Mouse (Mus musculus) CH12.LX (cell line): ENCODE results near the gene Nuak2.

ENCODE experiments used
- BHLHE40 ChIP-seq: IDR thresholded peaks from 2 replicates; pipeline ENCODE4 v1.6.1; 2011; ENCODE audit warnings: mild to moderate bottlenecking, low read depth, low read length, improper control_type of control experiment
- CTCF ChIP-seq, 2 experiments: IDR thresholded peaks in 1 of 2; conservative IDR thresholded peaks in 1 of 2; 2 replicates each; pipeline ENCODE4 v1.5.1; 2011 to 2012; ENCODE audit warnings: low read depth in 2 of 2, low read length in 2 of 2, improper control_type of control experiment in 1 of 2, inconsistent platforms in 1 of 2, mild to moderate bottlenecking in 1 of 2, moderate library complexity in 1 of 2
- MXI1 ChIP-seq: IDR thresholded peaks from 2 replicates; pipeline ENCODE4 v1.6.1; 2011; ENCODE audit warnings: mild to moderate bottlenecking, low read depth, low read length, improper control_type of control experiment
- POLR2A ChIP-seq: IDR thresholded peaks from 2 replicates; pipeline ENCODE4 v1.6.1; 2011; ENCODE audit warnings: low read depth, mild to moderate bottlenecking, improper control_type of control experiment, low read length
- POLR2AphosphoS2 ChIP-seq: IDR thresholded peaks from 2 replicates; pipeline ENCODE4 v1.6.1; 2011; ENCODE audit warnings: low read depth, low read length, improper control_type of control experiment
- SMC3 ChIP-seq: IDR thresholded peaks from 2 replicates; pipeline ENCODE4 v1.6.1; 2011; ENCODE audit warnings: low read depth, low read length, improper control_type of control experiment

DNA sequence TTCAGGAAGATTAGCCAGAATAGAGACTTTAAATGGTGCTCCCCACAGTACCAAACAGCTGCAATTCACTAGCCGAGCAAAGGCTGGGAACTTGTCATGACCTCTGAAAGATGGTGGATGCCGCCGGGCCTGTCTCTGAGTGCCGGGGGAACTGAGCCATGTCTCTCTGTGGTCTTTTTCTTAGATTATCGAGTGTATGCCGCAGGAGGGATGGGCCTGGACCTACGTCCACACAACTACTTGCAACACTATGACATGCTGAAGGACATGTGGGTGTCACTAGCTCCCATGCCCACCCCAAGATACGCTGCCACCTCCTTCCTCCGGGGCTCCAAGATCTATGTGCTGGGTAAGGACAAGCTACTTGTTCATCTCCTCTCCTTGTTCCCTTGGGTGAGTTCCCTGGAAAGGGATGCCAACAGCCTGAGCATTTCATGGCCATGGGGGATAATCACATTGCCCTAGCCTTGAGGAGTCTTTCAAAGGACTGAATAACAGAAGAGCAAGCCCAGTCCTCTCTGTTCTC is 13.5 kb upstream of the Nuak2 start:
- TF ChIP-seq CTCF (conservative IDR thresholded peaks at IDR 0.05 in 1 of 2, IDR thresholded peaks at IDR 0.05 in 1 of 2; ENCODE audit: low read depth in 2 of 2, low read length in 2 of 2) (no peak), SMC3 (no peak), BHLHE40 (no peak), POLR2A (no peak), POLR2AphosphoS2 (no peak), MXI1 (no peak)
